Mouse (Mus musculus) neural tube, embryonic 14.5 days (tissue): ENCODE data around the gene Snrnp200. TPM values are rescaled to one million over a fixed set of nuclear protein-coding genes. Genes with fewer than 3 reads are reported as not detected.
"Not testable (repeated sequence)": the region's sequence is repeated elsewhere in the genome, so short reads cannot be mapped to it uniquely, and the experiment has no call there.

Experiments
- ATAC-seq: fragments of 200-750 bp; cut with Nextera tagmentation; 2 replicates; pipeline ENCODE4 v1.8.0; 2017; ENCODE audit warnings: low read depth, mild to moderate bottlenecking, moderate TSS enrichment, moderate library complexity
- H3K27ac ChIP-seq: fragments of 300-500 bp; sonication (generic); 2 replicates; pipeline ENCODE4 v1.5.1; 2014; ENCODE audit warnings: low read depth, mild to moderate bottlenecking, control low read depth, low read length, moderate library complexity, mixed read lengths
- H3K27me3 ChIP-seq: fragments of 300-500 bp; sonication (generic); 2 replicates; pipeline ENCODE4 v1.6.1; 2014; ENCODE audit warnings: low read length; ENCODE audit not compliant: control insufficient read depth, insufficient read depth
- H3K36me3 ChIP-seq: fragments of 300-500 bp; sonication (generic); 2 replicates; pipeline ENCODE4 v1.6.1; 2014; ENCODE audit warnings: low read length, mixed read lengths; ENCODE audit not compliant: control insufficient read depth, insufficient read depth
- H3K4me1 ChIP-seq: fragments of 300-500 bp; sonication (generic); 2 replicates; pipeline ENCODE4 v1.6.1; 2014; ENCODE audit warnings: low read length; ENCODE audit not compliant: control insufficient read depth, insufficient read depth
- H3K4me2 ChIP-seq: fragments of 300-500 bp; sonication (generic); 2 replicates; pipeline ENCODE4 v1.6.1; 2014; ENCODE audit warnings: mild to moderate bottlenecking, low read depth, low read length, control low read depth
- H3K4me3 ChIP-seq: fragments of 300-500 bp; sonication (generic); 2 replicates; pipeline ENCODE4 v1.5.1; 2014; ENCODE audit warnings: low read depth, low read length, control low read depth, mixed read lengths
- H3K9ac ChIP-seq: fragments of 300-500 bp; sonication (generic); replicated peaks from 2 replicates; pipeline ENCODE4 v1.6.1; 2014; ENCODE audit warnings: low read depth, mild to moderate bottlenecking, control low read depth, low read length, mixed read lengths
- H3K9me3 ChIP-seq: fragments of 300-500 bp; sonication (generic); 2 replicates; pipeline ENCODE4 v1.6.1; 2016; ENCODE audit warnings: low read length; ENCODE audit not compliant: control insufficient read depth
- WGBS: fragments of 180-500 bp; shearing (Covaris S2); extraction: QIAGEN DNeasy Blood & Tissue Kit; methylation state at CpG from one replicate; pipeline ENCODE4 v1.1.7; 2014; 5-methylcytosine and 5-hydroxymethylcytosine counted together
- polyA plus RNA-seq: library from polyadenylated mRNA; unstranded; fragments of >200 nt; fragmentation: Nextera tagmentation; extraction: Ambion mirVana; gene quantifications from 2 replicates; pipeline ENCODE4 v1.2.1, GENCODE M21; 2014

The Snrnp200 gene
- 64.3 and 73.7 TPM in 2 replicates for polyA plus RNA-seq

GRCm38 (mm10) chr2:127207547-127208451, at the start of gene Snrnp200, which contains the start of gene 1810024B03Rik:
Gene Snrnp200 (plus strand): TSS chr2:127208386.
Gene 1810024B03Rik (minus strand): TSS chr2:127208280.
- H3K9me3 ChIP-seq: no peaks in the 10 kb centered on the region
- peak; percentile 99 for ATAC-seq
- peak within 1 kb of the TSS; percentile 62; the same call in 1 of the 2 replicates for H3K27ac ChIP-seq
- H3K36me3 ChIP-seq: peaks cover 23% of the 10 kb centered on the region
- no peaks in the 10 kb centered on the region for H3K27me3 ChIP-seq
- H3K4me1 ChIP-seq: peaks cover 7% of the 10 kb centered on the region; the same call in 1 of the 2 replicates
- 12% methylated on average over 36 of the region's 36 CpGs for WGBS
- peak within 1 kb of the TSS; percentile 70 for H3K4me3 ChIP-seq
- peak within 1 kb of the TSS; percentile 82 for H3K4me2 ChIP-seq
- peak within 1 kb of the TSS; percentile 71 for H3K9ac ChIP-seq

GRCm38 (mm10) chr2:127165675-127166074, 42.5 kb upstream of the Snrnp200 start:
- Histone ChIP-seq H3K9me3 (no peaks in the 10 kb centered on the region), H3K27ac (no peak overlapping the region), H3K27me3 (no peaks in the 10 kb centered on the region), H3K9ac (no peak overlapping the region), H3K36me3 (no peaks in the 10 kb centered on the region), H3K4me2 (no peak overlapping the region), H3K4me1 (no peaks in the 10 kb centered on the region), H3K4me3 (no peak overlapping the region)
- WGBS: 64% methylated on average over 4 of the region's 4 CpGs
- ATAC-seq: no peak

DNA sequence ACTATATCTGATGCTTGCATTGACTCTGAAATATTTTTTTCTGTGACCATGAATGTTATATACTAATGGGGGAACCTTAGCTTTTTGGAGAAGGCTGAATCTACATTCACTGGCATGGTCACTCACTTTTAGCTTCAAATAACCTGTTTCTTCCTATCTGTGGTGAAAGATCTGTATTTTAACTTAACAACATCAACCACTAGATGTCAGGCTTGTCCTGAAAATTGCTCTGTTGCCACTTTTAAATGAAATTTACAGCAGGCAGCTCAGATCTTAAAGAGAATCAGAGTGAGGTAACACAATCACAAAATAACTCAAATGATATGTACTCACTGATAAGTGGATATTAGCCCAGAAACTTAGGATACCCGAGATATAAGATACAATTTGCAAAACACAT, 41.9 kb upstream of the Snrnp200 start:
- H3K27ac ChIP-seq, H3K4me2 ChIP-seq, H3K36me3 ChIP-seq, H3K9ac ChIP-seq, H3K4me1 ChIP-seq, ATAC-seq, H3K4me3 ChIP-seq, H3K27me3 ChIP-seq, H3K9me3 ChIP-seq: not testable (repeated sequence)
- 5% methylated on average over 1 of the region's 1 CpGs for WGBS

DNA sequence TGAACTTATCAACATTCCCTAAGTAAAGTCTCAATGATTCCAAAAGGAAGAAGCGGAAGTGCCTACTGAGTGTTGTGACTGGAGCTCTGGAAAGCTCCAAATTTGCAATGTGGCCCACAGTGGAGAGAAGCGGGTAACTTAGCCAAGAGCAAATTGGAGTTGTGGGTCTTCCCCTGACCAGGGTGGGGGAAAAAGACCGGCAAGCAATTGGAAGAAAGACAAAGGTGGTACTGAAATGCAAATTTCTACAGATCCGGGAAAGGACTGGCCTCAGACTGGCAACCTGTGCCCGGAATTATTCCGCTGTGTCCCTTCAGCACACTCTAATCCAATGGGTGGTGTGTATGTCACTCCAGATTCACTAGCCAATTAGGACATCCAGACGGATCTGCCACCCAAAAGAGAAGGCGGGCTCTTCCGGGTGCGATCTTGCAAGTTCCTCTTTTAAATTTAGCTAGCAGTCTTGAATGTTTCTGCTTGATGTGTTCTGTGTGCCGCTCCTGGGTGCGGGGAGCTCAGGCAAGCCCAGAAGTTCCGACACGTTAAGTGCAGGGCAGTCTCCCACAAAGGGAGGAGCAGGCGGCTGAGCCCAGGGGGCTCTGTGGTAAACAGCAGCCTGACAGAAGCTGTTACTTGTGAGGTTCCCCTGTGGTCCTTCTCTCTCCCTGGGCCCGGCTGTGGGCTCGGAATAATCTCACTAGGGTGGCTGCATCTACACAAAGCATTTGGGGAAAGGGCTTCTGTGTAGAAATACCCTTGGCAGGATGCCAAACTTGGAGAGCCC, 25.4 kb upstream of the Snrnp200 start:
- H3K27ac ChIP-seq: peak overlapping the region; percentile 35
- H3K27me3 ChIP-seq: no peaks in the 10 kb centered on the region
- ATAC-seq: peak; percentile 100
- WGBS: 3% methylated on average over 17 of the region's 17 CpGs
- H3K4me2 ChIP-seq: peak overlapping the region; percentile 47
- no peaks in the 10 kb centered on the region for H3K9me3 ChIP-seq
- H3K4me1 ChIP-seq: no peaks in the 10 kb centered on the region; the same call in 1 of the 2 replicates
- H3K9ac ChIP-seq: peak overlapping the region; percentile 41
- H3K4me3 ChIP-seq: peak overlapping the region; percentile 36
- H3K36me3 ChIP-seq: no peaks in the 10 kb centered on the region

DNA sequence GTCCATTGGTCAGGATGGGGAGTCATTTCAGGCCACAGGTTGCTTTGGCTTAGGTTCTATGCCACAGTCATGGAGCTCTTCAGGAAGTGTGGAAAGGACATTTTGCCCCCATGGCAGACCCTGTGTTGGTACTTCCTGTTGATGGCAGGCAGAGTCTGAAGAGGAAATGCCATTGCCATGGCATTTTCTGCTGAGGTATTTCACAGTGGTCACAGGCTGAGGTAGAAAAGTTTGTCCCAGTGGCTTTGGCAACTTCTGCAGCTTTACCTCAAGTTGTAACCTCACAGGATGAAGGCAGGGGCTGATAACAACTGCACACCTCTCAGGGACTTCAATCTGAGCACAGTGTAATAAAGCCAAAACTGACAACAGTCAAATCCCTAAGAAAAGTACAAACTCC, 18.6 kb upstream of the Snrnp200 start:
- Histone ChIP-seq H3K9ac (no peak overlapping the region), H3K4me3 (no peak overlapping the region), H3K36me3 (no peaks in the 10 kb centered on the region), H3K4me2 (no peak overlapping the region), H3K9me3 (no peaks in the 10 kb centered on the region), H3K27ac (no peak overlapping the region), H3K27me3 (no peaks in the 10 kb centered on the region), H3K4me1 (no peaks in the 10 kb centered on the region)
- no peak for ATAC-seq

GRCm38 (mm10) chr2:127204932-127205331, 3.3 kb upstream of the Snrnp200 start:
- H3K4me2 ChIP-seq: no peak overlapping the region
- H3K9me3 ChIP-seq: no peaks in the 10 kb centered on the region
- no peak for ATAC-seq
- peaks cover 7% of the 10 kb centered on the region; the same call in 1 of the 2 replicates for H3K4me1 ChIP-seq
- H3K4me3 ChIP-seq: no peak overlapping the region
- H3K27ac ChIP-seq: no peak overlapping the region
- 39% methylated on average over 3 of the region's 3 CpGs for WGBS
- H3K27me3 ChIP-seq: no peaks in the 10 kb centered on the region
- H3K36me3 ChIP-seq: no peaks in the 10 kb centered on the region
- H3K9ac ChIP-seq: no peak overlapping the region

DNA sequence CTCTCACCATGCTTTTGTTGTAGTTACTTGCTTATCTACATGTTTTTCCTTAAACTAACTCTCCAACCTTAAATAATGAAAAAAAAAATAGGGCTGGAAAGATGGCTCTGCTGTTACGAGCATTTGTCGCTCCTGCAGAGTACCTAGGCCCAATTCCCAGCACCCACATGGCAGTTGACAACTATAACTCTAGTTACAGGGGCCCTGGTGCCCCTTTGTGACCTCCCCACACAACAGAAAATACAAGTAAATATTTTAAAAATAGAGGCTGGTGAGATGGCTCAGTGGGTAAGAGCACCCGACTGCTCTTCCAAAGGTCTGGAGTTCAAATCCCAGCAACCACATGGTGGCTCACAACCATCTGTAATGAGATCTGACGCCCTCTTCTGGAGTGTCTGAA, 2.2 kb upstream of the Snrnp200 start:
- not testable (repeated sequence) for ATAC-seq, H3K4me1 ChIP-seq
- WGBS: 97% methylated on average over 4 of the region's 4 CpGs

GRCm38 (mm10) chr2:127206916-127207315, 1.3 kb upstream of the Snrnp200 start:
- peaks cover 15% of the 10 kb centered on the region for H3K36me3 ChIP-seq
- H3K9me3 ChIP-seq: no peaks in the 10 kb centered on the region
- no peak overlapping the region for H3K27ac ChIP-seq
- H3K4me3 ChIP-seq: no peak overlapping the region
- no peaks in the 10 kb centered on the region for H3K27me3 ChIP-seq
- H3K9ac ChIP-seq: no peak overlapping the region
- peaks cover 7% of the 10 kb centered on the region; the same call in 1 of the 2 replicates for H3K4me1 ChIP-seq
- no peak for ATAC-seq
- WGBS: 97% methylated on average over 2 of the region's 2 CpGs
- no peak overlapping the region for H3K4me2 ChIP-seq

More for the DNA sequence above, 2.2 kb upstream of the Snrnp200 start:
- H3K27me3 ChIP-seq, H3K36me3 ChIP-seq, H3K4me3 ChIP-seq, H3K9ac ChIP-seq, H3K4me2 ChIP-seq, H3K27ac ChIP-seq, H3K9me3 ChIP-seq: not testable (repeated sequence)

GRCm38 (mm10) chr2:127208452-127208769, 225 bp downstream of the Snrnp200 start:
- under 1% methylated on average over 17 of the region's 17 CpGs for WGBS
- Histone ChIP-seq H3K27me3 (no peaks in the 10 kb centered on the region), H3K4me3 (peak overlapping the region; percentile 70), H3K4me2 (peak overlapping the region; percentile 82), H3K27ac (peak overlapping the region; percentile 56; the same call in 1 of the 2 replicates), H3K4me1 (peaks cover 7% of the 10 kb centered on the region; the same call in 1 of the 2 replicates), H3K9me3 (no peaks in the 10 kb centered on the region), H3K36me3 (peaks cover 27% of the 10 kb centered on the region), H3K9ac (peak overlapping the region; percentile 71)
- no peak for ATAC-seq
